Mouse (Mus musculus): ENCODE data around the gene Hmcn2. TPM values are rescaled to one million over a fixed set of nuclear protein-coding genes. Genes with fewer than 3 reads are reported as not detected.

The Hmcn2 gene
- 0.10 TPM in 1 of 2 replicates, not detected in the other for polyA plus RNA-seq (2014; fragmentation: Nextera tagmentation; extraction: Ambion mirVana)

DNA sequence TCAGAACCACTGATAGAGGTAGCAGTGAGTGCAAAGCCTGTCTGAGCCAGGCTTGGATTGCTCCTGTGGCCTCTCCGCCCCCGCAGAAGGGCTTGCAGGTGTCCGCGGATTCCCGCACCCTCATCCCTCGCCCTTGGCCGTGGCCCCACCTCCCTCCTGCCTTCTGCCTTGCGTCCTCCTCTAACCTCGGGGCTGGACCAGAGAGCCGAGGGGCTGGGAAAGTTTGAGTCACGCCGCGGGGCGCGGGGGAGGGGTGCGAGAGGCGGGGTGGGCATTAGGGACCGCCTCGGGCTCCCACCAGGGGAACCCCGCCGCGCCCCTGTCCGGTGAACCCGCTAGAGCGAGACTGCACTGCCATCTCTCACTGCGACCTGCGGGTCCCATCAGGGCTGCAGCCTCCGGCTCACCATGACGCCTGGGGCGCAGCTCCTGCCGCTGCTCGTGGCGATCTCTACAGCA is at the start of gene Hmcn2:
Hmcn2 (plus strand) TSS at position 409 of the 459 bp plus-strand sequence.
- H3K27ac ChIP-seq (ENCODE audit: low read depth, low read length): no peak within 1 kb of the TSS
- H3K9ac ChIP-seq (ENCODE audit: low read length): no peak within 1 kb of the TSS
- no peaks in the 10 kb centered on the region for H3K4me1 ChIP-seq (ENCODE audit: control insufficient read depth, insufficient read depth, low read length)
- no peaks in the 10 kb centered on the region for H3K36me3 ChIP-seq (ENCODE audit: control insufficient read depth, insufficient read depth, low read length)
- peak within 1 kb of the TSS; percentile 21; the same call in 1 of the 2 replicates for H3K4me2 ChIP-seq
- no peak for ATAC-seq (ENCODE audit: low FRiP score)
- peak; percentile 72 for DNase-seq (ENCODE audit: low spot score, missing footprints)
- peaks cover 45% of the 10 kb centered on the region for H3K27me3 ChIP-seq (ENCODE audit: control insufficient read depth, insufficient read depth, low read length)
- 1% methylated on average over 33 of the region's 33 CpGs for WGBS
- H3K4me3 ChIP-seq (ENCODE audit: low read depth, low read length): 0 out of 2 replicates have a peak within 1 kb of the TSS, but pooled peaks have one; percentile 9
- H3K9me3 ChIP-seq (ENCODE audit: control insufficient read depth, low read length): no peaks in the 10 kb centered on the region

DNA sequence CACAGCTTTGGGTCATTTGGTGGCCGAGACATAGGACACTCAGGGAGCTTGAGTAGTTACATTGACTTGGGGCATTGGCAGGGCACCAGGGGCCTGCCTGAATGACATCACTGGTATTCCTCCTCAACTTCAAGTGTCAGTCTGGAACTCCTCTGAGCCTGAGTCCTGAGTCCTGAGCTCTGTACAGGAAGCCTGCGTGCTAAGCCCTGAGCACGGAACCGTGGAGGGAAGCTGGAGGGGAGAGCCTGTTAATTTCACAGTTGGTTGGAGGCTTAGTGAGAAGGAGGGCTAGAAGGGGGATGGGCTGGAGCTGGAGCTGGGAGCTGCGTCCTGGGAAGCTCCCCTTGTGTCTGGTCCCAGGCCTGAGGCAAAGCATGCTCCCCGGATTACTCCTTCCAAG is 46.8 kb upstream of the Hmcn2 start:
- Histone ChIP-seq H3K4me3 (ENCODE audit: low read depth, low read length) (no peak overlapping the region), H3K4me1 (ENCODE audit: control insufficient read depth, insufficient read depth, low read length) (peaks cover 46% of the 10 kb centered on the region), H3K9ac (ENCODE audit: low read length) (no peak overlapping the region), H3K4me2 (no peak overlapping the region), H3K27ac (ENCODE audit: low read depth, low read length) (peak overlapping the region; percentile 48; the same call in 1 of the 2 replicates), H3K9me3 (ENCODE audit: control insufficient read depth, low read length) (no peaks in the 10 kb centered on the region), H3K36me3 (ENCODE audit: control insufficient read depth, insufficient read depth, low read length) (no peaks in the 10 kb centered on the region), H3K27me3 (ENCODE audit: control insufficient read depth, insufficient read depth, low read length) (no peaks in the 10 kb centered on the region)
- 20% methylated on average over 6 of the region's 6 CpGs for WGBS
- DNase-seq (ENCODE audit: low spot score, missing footprints) (peak; percentile 88), ATAC-seq (ENCODE audit: low FRiP score) (peak; percentile 69)

DNA sequence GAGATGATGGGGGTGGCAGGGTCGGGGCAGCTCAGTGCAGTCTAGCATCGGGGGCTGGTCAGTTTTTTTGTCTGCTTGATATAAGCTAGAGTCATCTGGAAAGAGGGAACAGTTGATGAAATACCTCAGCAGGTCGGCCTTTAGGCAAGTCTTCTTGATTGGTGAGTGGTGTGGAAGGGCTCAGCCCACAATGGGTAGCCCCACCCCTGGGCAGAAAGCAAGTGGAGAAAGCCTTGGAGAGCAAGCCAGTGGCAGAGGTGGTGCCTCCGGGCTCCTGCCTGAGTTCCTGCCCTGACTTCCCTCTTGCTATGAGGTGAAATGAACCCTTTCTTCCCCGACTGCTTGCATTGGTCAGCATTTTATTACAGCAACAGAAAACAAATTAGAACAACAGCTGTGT is 45.6 kb upstream of the Hmcn2 start:
- Histone ChIP-seq H3K27me3 (ENCODE audit: control insufficient read depth, insufficient read depth, low read length) (no peaks in the 10 kb centered on the region), H3K27ac (ENCODE audit: low read depth, low read length) (no peak overlapping the region), H3K4me3 (ENCODE audit: low read depth, low read length) (no peak overlapping the region), H3K4me2 (no peak overlapping the region), H3K9ac (ENCODE audit: low read length) (no peak overlapping the region), H3K36me3 (ENCODE audit: control insufficient read depth, insufficient read depth, low read length) (no peaks in the 10 kb centered on the region), H3K9me3 (ENCODE audit: control insufficient read depth, low read length) (no peaks in the 10 kb centered on the region), H3K4me1 (ENCODE audit: control insufficient read depth, insufficient read depth, low read length) (peaks cover 46% of the 10 kb centered on the region)
- ATAC-seq (ENCODE audit: low FRiP score) (no peak), DNase-seq (ENCODE audit: low spot score, missing footprints) (no peak)
- WGBS: 36% methylated on average over 5 of the region's 5 CpGs

DNA sequence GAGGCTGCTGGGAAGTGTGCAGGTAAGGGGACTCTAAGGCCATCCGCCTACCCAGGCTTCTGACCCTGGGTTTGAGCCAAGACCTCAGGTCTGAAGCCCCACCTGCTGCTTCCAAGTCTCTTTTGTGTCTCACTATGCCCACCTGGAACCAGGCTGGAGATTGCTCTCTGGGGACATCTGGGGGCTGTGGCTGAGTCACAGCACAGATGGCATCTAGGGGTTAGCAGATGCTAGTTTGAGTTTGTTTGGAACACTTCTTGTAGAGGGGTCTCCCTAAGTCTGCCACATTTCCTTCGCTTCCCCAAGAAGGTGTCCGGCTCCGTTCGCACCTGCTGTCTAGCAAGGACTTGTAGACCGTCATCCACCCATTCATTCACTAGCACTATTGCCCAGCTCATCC is 45.0 kb upstream of the Hmcn2 start:
- Histone ChIP-seq H3K4me2 (no peak overlapping the region), H3K27ac (ENCODE audit: low read depth, low read length) (no peak overlapping the region), H3K36me3 (ENCODE audit: control insufficient read depth, insufficient read depth, low read length) (no peaks in the 10 kb centered on the region), H3K9me3 (ENCODE audit: control insufficient read depth, low read length) (no peaks in the 10 kb centered on the region), H3K4me1 (ENCODE audit: control insufficient read depth, insufficient read depth, low read length) (peaks cover 42% of the 10 kb centered on the region), H3K9ac (ENCODE audit: low read length) (no peak overlapping the region), H3K4me3 (ENCODE audit: low read depth, low read length) (no peak overlapping the region), H3K27me3 (ENCODE audit: control insufficient read depth, insufficient read depth, low read length) (no peaks in the 10 kb centered on the region)
- 91% methylated on average over 6 of the region's 6 CpGs for WGBS
- no peak for DNase-seq (ENCODE audit: low spot score, missing footprints)
- ATAC-seq (ENCODE audit: low FRiP score): no peak

DNA sequence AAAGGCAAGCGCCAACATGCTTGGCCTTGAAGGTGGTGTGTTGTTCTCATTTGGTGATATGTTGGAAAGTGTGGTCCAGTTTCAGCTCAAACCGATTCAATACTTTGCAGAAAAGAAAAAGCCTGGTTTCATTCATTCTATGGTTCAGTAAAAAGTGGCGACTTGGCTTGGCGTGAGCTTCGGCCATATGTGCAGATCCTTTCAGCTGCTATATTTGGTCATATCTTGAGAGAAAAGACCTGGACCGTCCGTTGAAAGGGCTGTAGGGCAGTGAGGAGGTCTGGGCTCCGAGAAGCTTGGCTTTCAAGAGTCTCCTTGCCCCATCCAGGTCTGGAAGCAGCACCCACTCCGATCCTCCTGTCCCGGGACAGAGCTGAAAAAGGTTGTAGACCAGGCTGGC is 44.4 kb upstream of the Hmcn2 start:
- H3K27ac ChIP-seq (ENCODE audit: low read depth, low read length): no peak overlapping the region
- no peak for ATAC-seq (ENCODE audit: low FRiP score)
- peaks cover 35% of the 10 kb centered on the region for H3K4me1 ChIP-seq (ENCODE audit: control insufficient read depth, insufficient read depth, low read length)
- no peak overlapping the region for H3K4me2 ChIP-seq
- no peaks in the 10 kb centered on the region for H3K27me3 ChIP-seq (ENCODE audit: control insufficient read depth, insufficient read depth, low read length)
- no peak overlapping the region for H3K9ac ChIP-seq (ENCODE audit: low read length)
- H3K4me3 ChIP-seq (ENCODE audit: low read depth, low read length): no peak overlapping the region
- no peak for DNase-seq (ENCODE audit: low spot score, missing footprints)
- no peaks in the 10 kb centered on the region for H3K36me3 ChIP-seq (ENCODE audit: control insufficient read depth, insufficient read depth, low read length)
- WGBS: 92% methylated on average over 10 of the region's 10 CpGs
- no peaks in the 10 kb centered on the region for H3K9me3 ChIP-seq (ENCODE audit: control insufficient read depth, low read length)

DNA sequence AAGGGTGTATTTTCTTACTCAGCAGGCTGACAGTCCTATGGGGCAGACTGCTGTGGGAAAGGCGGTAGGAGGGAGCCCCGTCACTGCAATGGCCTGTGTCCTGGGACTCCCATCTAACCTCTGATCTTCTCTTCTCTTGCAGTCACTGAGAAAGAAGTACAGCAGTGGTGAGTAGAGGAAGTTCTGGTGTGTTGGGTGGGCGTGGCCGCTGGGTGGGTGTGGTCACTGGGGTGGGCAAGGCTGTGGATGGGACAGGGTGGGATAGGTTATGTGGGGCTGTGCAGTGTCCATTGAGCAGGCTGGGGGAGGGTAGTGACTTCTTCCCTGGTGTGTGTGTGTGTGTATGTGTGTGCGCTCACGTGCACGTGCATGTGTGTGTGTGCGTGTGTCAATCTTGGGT is 43.7 kb upstream of the Hmcn2 start:
- Histone ChIP-seq H3K27ac (ENCODE audit: low read depth, low read length) (no peak overlapping the region), H3K36me3 (ENCODE audit: control insufficient read depth, insufficient read depth, low read length) (0 out of 2 replicates have a peak, but pooled peaks cover under 1% of the 10 kb centered on the region), H3K9ac (ENCODE audit: low read length) (no peak overlapping the region), H3K27me3 (ENCODE audit: control insufficient read depth, insufficient read depth, low read length) (no peaks in the 10 kb centered on the region), H3K9me3 (ENCODE audit: control insufficient read depth, low read length) (no peaks in the 10 kb centered on the region), H3K4me3 (ENCODE audit: low read depth, low read length) (no peak overlapping the region), H3K4me1 (ENCODE audit: control insufficient read depth, insufficient read depth, low read length) (peaks cover 29% of the 10 kb centered on the region), H3K4me2 (no peak overlapping the region)
- DNase-seq (ENCODE audit: low spot score, missing footprints) (no peak), ATAC-seq (ENCODE audit: low FRiP score) (no peak)
- 90% methylated on average over 8 of the region's 8 CpGs for WGBS

DNA sequence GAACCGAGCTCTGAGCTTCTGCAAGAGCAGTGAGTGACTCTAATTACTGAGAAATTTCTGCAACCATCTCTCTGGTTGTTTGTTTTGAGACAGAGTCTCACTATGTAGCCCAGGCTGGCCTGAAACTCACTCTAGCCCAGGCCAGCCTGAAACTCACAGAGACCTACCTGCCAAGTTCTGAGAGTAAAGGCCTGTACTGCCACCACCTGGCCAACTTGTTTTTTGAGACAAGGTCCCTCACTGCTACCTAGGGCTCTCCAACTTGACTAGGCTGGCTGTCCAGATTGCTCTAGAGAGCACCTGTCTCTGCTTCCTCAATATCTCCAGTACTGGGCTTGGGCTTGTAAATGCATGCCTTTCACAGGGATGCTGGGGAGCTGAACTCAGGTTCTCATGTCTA is 43.1 kb upstream of the Hmcn2 start:
- Histone ChIP-seq H3K36me3 (ENCODE audit: control insufficient read depth, insufficient read depth, low read length) (peaks cover 5% of the 10 kb centered on the region; the same call in 1 of the 2 replicates), H3K4me3 (ENCODE audit: low read depth, low read length) (no peak overlapping the region), H3K27ac (ENCODE audit: low read depth, low read length) (no peak overlapping the region), H3K9me3 (ENCODE audit: control insufficient read depth, low read length) (no peaks in the 10 kb centered on the region), H3K4me2 (no peak overlapping the region), H3K27me3 (ENCODE audit: control insufficient read depth, insufficient read depth, low read length) (no peaks in the 10 kb centered on the region), H3K9ac (ENCODE audit: low read length) (no peak overlapping the region), H3K4me1 (ENCODE audit: control insufficient read depth, insufficient read depth, low read length) (peaks cover 24% of the 10 kb centered on the region)
- WGBS: 93% methylated on average over 1 of the region's 1 CpGs
- DNase-seq (ENCODE audit: low spot score, missing footprints): no peak
- no peak for ATAC-seq (ENCODE audit: low FRiP score)

DNA sequence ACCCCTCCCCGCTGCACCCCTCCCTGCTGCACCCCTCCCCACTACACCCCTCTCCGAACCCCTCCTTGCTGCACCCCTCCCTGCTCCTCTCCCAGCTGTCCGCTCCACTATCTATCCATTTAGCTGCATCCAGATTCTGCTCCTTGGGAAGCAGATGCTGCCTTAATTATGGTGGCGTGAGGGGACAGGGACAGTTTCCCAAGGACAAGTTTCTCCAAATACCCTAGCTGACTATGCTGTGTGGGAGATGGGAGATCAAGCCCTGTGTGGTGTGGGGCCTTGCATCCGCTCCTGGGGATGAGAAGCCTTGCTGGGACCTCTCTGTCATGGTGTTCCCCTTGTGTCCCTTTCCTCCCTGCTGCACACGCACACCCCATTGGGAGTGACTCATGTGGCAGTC is 39.2 kb upstream of the Hmcn2 start:
- Histone ChIP-seq H3K36me3 (ENCODE audit: control insufficient read depth, insufficient read depth, low read length) (peaks cover 5% of the 10 kb centered on the region; the same call in 1 of the 2 replicates), H3K9ac (ENCODE audit: low read length) (no peak overlapping the region), H3K4me1 (ENCODE audit: control insufficient read depth, insufficient read depth, low read length) (no peaks in the 10 kb centered on the region), H3K9me3 (ENCODE audit: control insufficient read depth, low read length) (no peaks in the 10 kb centered on the region), H3K27ac (ENCODE audit: low read depth, low read length) (no peak overlapping the region), H3K4me2 (no peak overlapping the region), H3K27me3 (ENCODE audit: control insufficient read depth, insufficient read depth, low read length) (no peaks in the 10 kb centered on the region), H3K4me3 (ENCODE audit: low read depth, low read length) (no peak overlapping the region)
- ATAC-seq (ENCODE audit: low FRiP score): no peak
- DNase-seq (ENCODE audit: low spot score, missing footprints): no peak
- WGBS: 96% methylated on average over 6 of the region's 6 CpGs

DNA sequence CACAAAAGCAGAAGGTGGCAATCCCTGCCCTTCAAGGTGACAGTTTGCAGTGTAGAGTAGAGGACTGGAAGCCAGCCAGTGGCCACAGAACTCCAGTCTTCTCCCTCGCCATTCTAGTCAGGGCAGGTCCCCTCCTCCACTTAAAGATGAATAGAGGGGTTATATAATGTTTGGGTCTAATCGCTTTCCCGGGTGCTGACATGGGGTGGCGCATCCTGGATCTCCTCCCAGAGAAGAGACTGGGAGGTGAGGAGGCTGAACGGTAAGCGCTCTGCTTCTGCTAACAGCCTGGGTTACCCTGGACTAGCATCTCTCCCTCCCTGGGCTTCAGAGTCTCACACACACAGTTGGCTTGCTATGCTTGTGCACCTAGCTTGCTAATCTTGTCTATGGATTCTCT is 36.4 kb upstream of the Hmcn2 start:
- WGBS: 81% methylated on average over 6 of the region's 6 CpGs
- Histone ChIP-seq H3K36me3 (ENCODE audit: control insufficient read depth, insufficient read depth, low read length) (peaks cover 5% of the 10 kb centered on the region; the same call in 1 of the 2 replicates), H3K4me2 (no peak overlapping the region), H3K27me3 (ENCODE audit: control insufficient read depth, insufficient read depth, low read length) (no peaks in the 10 kb centered on the region), H3K4me3 (ENCODE audit: low read depth, low read length) (no peak overlapping the region), H3K4me1 (ENCODE audit: control insufficient read depth, insufficient read depth, low read length) (no peaks in the 10 kb centered on the region), H3K9me3 (ENCODE audit: control insufficient read depth, low read length) (no peaks in the 10 kb centered on the region), H3K9ac (ENCODE audit: low read length) (no peak overlapping the region), H3K27ac (ENCODE audit: low read depth, low read length) (no peak overlapping the region)
- DNase-seq (ENCODE audit: low spot score, missing footprints) (no peak), ATAC-seq (ENCODE audit: low FRiP score) (no peak)
